Mouse (Mus musculus) lung, postnatal 0 days (tissue): Measurements from ENCODE around the gene Tubb2b. TPM values are rescaled to one million over a fixed set of nuclear protein-coding genes. Genes with fewer than 3 reads are reported as not detected.

Experiments
- ATAC-seq: fragments of 200-750 bp; cut with Nextera tagmentation; 2 replicates; pipeline ENCODE4 v1.8.0; 2017; ENCODE audit warnings: moderate library complexity
- DNase-seq: peaks from one replicate; pipeline ENCODE4 v3.0.0-alpha.2; 2016; ENCODE audit warnings: low spot score
- H3K27ac ChIP-seq: fragments of 300-500 bp; sonication (generic); 2 replicates; pipeline ENCODE4 v1.5.1; 2014; ENCODE audit warnings: antibody characterized with exemption, mild to moderate bottlenecking, low read length, mixed read lengths
- H3K27me3 ChIP-seq: fragments of 300-500 bp; sonication (generic); replicated peaks from 2 replicates; pipeline ENCODE4 v1.6.1; 2014; ENCODE audit warnings: low read length, mixed read lengths; ENCODE audit not compliant: insufficient read depth
- H3K36me3 ChIP-seq: fragments of 300-500 bp; sonication (generic); 2 replicates; pipeline ENCODE4 v1.6.1; 2014; ENCODE audit warnings: low read length, mixed read lengths; ENCODE audit not compliant: insufficient read depth
- H3K4me1 ChIP-seq: fragments of 300-500 bp; sonication (generic); 2 replicates; pipeline ENCODE4 v1.6.1; 2014; ENCODE audit warnings: antibody characterized with exemption, low read depth, low read length, mixed read lengths; ENCODE audit not compliant: insufficient read depth
- H3K4me2 ChIP-seq: fragments of 300-500 bp; sonication (generic); replicated peaks from 2 replicates; pipeline ENCODE4 v1.6.1; 2014; ENCODE audit warnings: low read depth, mild to moderate bottlenecking, low read length, moderate library complexity, mixed read lengths
- H3K4me3 ChIP-seq: fragments of 300-500 bp; sonication (generic); 2 replicates; pipeline ENCODE4 v1.5.1; 2014; ENCODE audit warnings: low read depth, low read length
- H3K9ac ChIP-seq: fragments of 300-500 bp; sonication (generic); replicated peaks from 2 replicates; pipeline ENCODE4 v1.6.1; 2014; ENCODE audit warnings: low read depth, mild to moderate bottlenecking
- H3K9me3 ChIP-seq: fragments of 300-500 bp; sonication (generic); 2 replicates; pipeline ENCODE4 v1.6.1; 2016; ENCODE audit warnings: low read length, mixed read lengths
- CTCF ChIP-seq: IDR thresholded peaks from 2 replicates; pipeline ENCODE4 v1.5.1; 2016; ENCODE audit warnings: antibody characterized with exemption, mild to moderate bottlenecking
- EP300 ChIP-seq: IDR thresholded peaks from 2 replicates; pipeline ENCODE4 v1.6.1; 2016; ENCODE audit warnings: antibody characterized with exemption, mild to moderate bottlenecking, control low read depth
- WGBS: fragments of 180-500 bp; shearing (Covaris S2); extraction: QIAGEN DNeasy Blood & Tissue Kit; methylation state at CpG from one replicate; pipeline ENCODE4 v1.1.7; 2014; 5-methylcytosine and 5-hydroxymethylcytosine counted together
- polyA plus RNA-seq: library from polyadenylated mRNA; unstranded; fragments of >200 nt; fragmentation: Nextera tagmentation; extraction: Ambion mirVana; gene quantifications from 2 replicates; pipeline ENCODE4 v1.2.1, GENCODE M21; 2015

Gene Tubb2b
- polyA plus RNA-seq, 1 experiment from 2014 or later: 7.5 TPM

DNA sequence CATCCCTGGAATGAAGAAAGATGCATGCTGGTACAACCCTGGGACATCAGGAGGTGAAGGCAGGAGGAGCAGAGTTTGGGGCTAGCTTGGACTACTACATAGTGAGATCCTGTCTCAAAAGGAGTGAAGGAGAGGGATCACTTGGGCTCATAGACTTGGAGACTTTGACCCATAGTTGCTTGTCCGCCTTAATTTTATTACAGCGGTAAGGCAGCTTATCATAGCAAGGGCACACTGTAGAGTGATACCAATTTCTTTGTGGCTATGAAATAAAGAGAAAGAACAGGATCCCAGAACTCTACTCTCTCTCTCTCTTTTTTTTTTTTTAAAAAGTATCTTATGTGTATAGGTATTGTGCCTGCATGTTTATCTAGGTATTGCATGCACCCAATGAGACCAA lies 9.7 kb downstream of the Tubb2b start:
- Histone ChIP-seq H3K36me3 (no peaks in the 10 kb centered on the region), H3K9ac (no peak overlapping the region), H3K4me3 (no peak overlapping the region), H3K27ac (no peak overlapping the region), H3K27me3 (no peaks in the 10 kb centered on the region), H3K4me2 (no peak overlapping the region), H3K9me3 (no peaks in the 10 kb centered on the region), H3K4me1 (no peaks in the 10 kb centered on the region)
- 96% methylated on average over 2 of the region's 2 CpGs for WGBS
- no peak for TF ChIP-seq EP300
- no peak for DNase-seq
- no peak for ATAC-seq

GRCm38 (mm10) chr13:34119406-34119805 lies 10.9 kb downstream of the Tubb2b start:
- TF ChIP-seq EP300 (no peak), CTCF (no peak)
- Histone ChIP-seq H3K9ac (no peak overlapping the region), H3K27ac (no peak overlapping the region), H3K4me3 (no peak overlapping the region), H3K27me3 (no peaks in the 10 kb centered on the region), H3K36me3 (no peaks in the 10 kb centered on the region), H3K4me2 (no peak overlapping the region), H3K4me1 (no peaks in the 10 kb centered on the region), H3K9me3 (no peaks in the 10 kb centered on the region)
- DNase-seq: no peak
- ATAC-seq: no peak
- WGBS: 26% methylated on average over 4 of the region's 4 CpGs

DNA sequence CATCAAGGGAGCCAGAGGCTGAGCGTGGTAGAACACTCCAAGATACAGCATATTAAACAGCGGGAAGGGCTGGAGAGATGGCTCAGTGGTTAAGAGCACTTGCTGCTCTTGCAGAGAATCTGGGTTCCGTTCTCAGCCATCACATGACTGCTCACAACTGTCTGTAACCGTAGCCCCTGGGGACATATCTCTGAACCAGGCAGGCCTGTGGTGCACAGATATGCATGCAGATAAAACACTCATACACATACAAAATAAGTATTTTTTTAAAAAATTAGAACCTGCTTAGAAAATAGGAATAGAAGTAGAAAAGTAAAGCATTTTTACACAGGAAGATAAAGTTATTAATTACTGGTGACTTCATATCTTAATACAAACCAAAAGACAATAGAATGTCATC lies 11.4 kb downstream of the Tubb2b start:
- ATAC-seq: no peak
- H3K4me2 ChIP-seq: no peak overlapping the region
- no peak overlapping the region for H3K27ac ChIP-seq
- H3K4me3 ChIP-seq: no peak overlapping the region
- TF ChIP-seq EP300 (no peak), CTCF (no peak)
- 62% methylated on average over 4 of the region's 4 CpGs for WGBS
- no peak overlapping the region for H3K9ac ChIP-seq
- H3K36me3 ChIP-seq: no peaks in the 10 kb centered on the region
- no peaks in the 10 kb centered on the region for H3K27me3 ChIP-seq
- DNase-seq: no peak
- H3K9me3 ChIP-seq: no peaks in the 10 kb centered on the region
- H3K4me1 ChIP-seq: no peaks in the 10 kb centered on the region

- H3K27ac ChIP-seq: no peak overlapping the region
- no peaks in the 10 kb centered on the region for H3K27me3 ChIP-seq
- no peak overlapping the region for H3K4me2 ChIP-seq
- TF ChIP-seq CTCF (no peak), EP300 (no peak)
- no peaks in the 10 kb centered on the region for H3K36me3 ChIP-seq
- H3K9me3 ChIP-seq: no peaks in the 10 kb centered on the region
- WGBS: 67% methylated on average over 6 of the region's 6 CpGs
- H3K9ac ChIP-seq: no peak overlapping the region
- H3K4me3 ChIP-seq: no peak overlapping the region
- H3K4me1 ChIP-seq: no peaks in the 10 kb centered on the region
- ATAC-seq (no peak), DNase-seq (no peak)
Measured at GRCm38 (mm10) chr13:34116508-34116907, 13.8 kb downstream of the Tubb2b start.

- H3K4me1 ChIP-seq: no peaks in the 10 kb centered on the region
- H3K9me3 ChIP-seq: no peaks in the 10 kb centered on the region
- H3K4me2 ChIP-seq: no peak overlapping the region
- TF ChIP-seq EP300 (no peak), CTCF (no peak)
- DNase-seq (no peak), ATAC-seq (no peak)
- H3K4me3 ChIP-seq: no peak overlapping the region
- H3K36me3 ChIP-seq: no peaks in the 10 kb centered on the region
- no peak overlapping the region for H3K9ac ChIP-seq
- H3K27ac ChIP-seq: no peak overlapping the region
- H3K27me3 ChIP-seq: no peaks in the 10 kb centered on the region
- WGBS: 82% methylated on average over 4 of the region's 4 CpGs
Measured at GRCm38 (mm10) chr13:34114654-34115053, 15.6 kb downstream of the Tubb2b start.

DNA sequence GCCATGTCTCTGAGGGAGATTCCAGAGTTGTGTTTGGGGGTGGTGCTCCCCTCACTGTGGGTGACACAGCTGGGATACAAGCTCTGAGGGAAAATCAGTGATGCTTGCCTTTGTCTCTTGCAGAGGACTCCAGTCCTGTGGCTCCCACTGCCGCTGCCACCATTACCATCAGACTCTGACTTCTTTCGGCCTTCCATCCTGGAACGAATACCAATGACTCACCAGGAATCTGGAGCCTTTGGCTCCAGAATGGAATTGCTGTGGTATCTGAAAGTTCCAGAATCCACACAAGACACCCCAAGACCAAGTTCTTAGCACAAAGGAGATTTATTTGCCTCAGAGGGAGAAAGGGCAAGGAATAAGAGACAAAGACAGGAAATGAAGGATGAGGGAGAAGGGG lies 17.2 kb downstream of the Tubb2b start:
- Histone ChIP-seq H3K4me3 (no peak overlapping the region), H3K36me3 (no peaks in the 10 kb centered on the region), H3K9me3 (no peaks in the 10 kb centered on the region), H3K4me2 (no peak overlapping the region), H3K27me3 (no peaks in the 10 kb centered on the region), H3K27ac (no peak overlapping the region), H3K9ac (no peak overlapping the region), H3K4me1 (no peaks in the 10 kb centered on the region)
- TF ChIP-seq CTCF: no peak
- no peak for TF ChIP-seq EP300
- 80% methylated on average over 3 of the region's 3 CpGs for WGBS
- DNase-seq (no peak), ATAC-seq (no peak)

DNA sequence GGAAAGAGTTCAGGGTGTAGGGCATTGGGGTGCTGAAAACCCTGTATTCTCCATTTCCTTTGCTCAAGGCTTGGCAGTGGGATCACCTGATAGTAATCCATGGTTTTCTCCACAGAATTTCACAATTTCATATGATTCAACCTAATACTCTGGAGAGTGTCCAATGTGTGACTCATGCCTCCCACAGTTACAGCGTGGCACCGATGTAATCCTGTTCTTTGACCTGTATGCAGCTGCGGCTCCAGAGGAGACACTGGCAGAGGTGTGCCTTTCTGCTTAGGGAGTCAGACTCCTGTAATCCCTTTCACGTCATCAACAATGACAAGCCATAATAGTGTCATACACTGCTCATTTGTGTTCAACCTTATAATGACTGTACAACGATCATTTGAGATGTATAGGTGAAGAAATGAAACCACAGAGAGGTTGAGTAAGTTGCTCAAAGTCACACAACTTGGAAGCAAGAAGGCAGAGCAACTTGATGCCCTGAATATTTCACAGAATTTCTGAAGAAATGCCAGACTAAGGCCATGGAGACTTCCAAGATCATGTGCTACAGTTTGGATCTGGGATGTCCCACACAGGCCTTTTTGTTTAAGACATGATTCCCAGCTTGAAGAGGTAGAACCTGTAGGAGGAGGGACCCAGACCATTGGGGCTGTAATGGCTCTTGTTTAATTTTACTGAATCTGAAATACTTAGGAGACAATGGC lies 17.7 kb downstream of the Tubb2b start:
- Histone ChIP-seq H3K27ac (no peak overlapping the region), H3K27me3 (no peaks in the 10 kb centered on the region), H3K4me1 (no peaks in the 10 kb centered on the region), H3K4me2 (no peak overlapping the region), H3K9ac (no peak overlapping the region), H3K36me3 (no peaks in the 10 kb centered on the region), H3K9me3 (no peaks in the 10 kb centered on the region), H3K4me3 (no peak overlapping the region)
- DNase-seq (peak; percentile 64), ATAC-seq (peak; percentile 55)
- TF ChIP-seq CTCF (no peak), EP300 (0 out of 2 replicates have a peak, but pooled peaks have one; percentile 22)
- WGBS: 62% methylated on average over 5 of the region's 5 CpGs
